Mouse (Mus musculus) small intestine, adult 2 months (tissue): ENCODE results near the gene Acer1.

ENCODE experiments used
- CTCF ChIP-seq: fragments of 200-500 bp; IDR thresholded peaks from 2 replicates; pipeline ENCODE4 v1.5.1; 2012; ENCODE audit warnings: low read depth, mild to moderate bottlenecking, control low read depth, inconsistent platforms, low read length, moderate library complexity, mixed read lengths; ENCODE audit not compliant: insufficient replicate concordance, insufficient read length; ENCODE audit errors: extremely low read depth
- POLR2A ChIP-seq: fragments of 200-500 bp; IDR thresholded peaks from 2 replicates; pipeline ENCODE4 v1.6.1; 2012; ENCODE audit warnings: low read depth, mild to moderate bottlenecking, control low read depth, inconsistent platforms, low read length, moderate library complexity

DNA sequence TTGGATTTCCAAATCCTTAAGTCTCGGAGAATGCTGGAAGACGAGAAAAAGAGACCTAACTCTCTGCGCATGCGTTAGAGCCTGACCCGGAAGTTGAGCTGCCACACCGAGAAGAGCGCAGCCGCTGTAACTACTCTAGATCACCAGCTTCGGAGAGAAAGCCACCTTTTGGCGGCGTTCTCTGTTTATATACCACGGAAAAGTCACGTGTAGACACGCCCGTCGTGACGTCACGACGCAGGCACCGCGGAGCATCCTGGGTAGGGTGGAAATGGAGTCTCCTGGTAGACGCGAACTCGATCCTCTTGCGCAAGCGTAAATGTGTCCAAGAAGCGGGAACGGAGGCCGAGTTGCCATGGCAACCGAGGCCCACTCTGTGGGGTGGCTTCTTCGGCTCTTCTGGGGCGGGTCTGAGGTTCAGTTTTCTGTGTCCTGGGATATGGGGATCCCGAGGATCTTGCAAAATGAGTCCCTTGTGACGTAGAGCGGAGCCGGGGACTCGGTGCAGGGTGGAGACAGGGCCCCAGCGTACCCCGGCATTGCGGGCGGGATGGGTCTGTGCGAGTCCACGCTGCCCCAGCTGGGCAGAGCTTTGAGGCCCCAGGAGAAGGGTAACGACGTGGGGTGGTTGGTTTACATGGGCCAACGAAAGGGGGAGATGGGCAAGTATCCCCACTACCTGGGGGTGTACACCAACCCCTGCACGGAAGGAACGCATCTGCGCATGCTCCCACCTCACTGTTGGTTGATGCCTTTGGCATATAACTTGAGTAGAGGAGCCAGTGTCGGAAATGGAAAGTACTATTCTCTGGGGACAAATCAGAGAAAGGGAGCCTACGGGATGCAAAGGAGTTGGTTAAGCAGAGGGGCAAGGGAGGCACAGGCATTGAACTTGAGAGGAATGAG is 29.6 kb upstream of the Acer1 start, which contains the start of the genes Gtf2f1 and Gm17949:
- TF ChIP-seq CTCF (no peak), POLR2A (peak; percentile 99)
